ENCODE assay signal across 20 mouse cellular contexts in the genomic region with DNA sequence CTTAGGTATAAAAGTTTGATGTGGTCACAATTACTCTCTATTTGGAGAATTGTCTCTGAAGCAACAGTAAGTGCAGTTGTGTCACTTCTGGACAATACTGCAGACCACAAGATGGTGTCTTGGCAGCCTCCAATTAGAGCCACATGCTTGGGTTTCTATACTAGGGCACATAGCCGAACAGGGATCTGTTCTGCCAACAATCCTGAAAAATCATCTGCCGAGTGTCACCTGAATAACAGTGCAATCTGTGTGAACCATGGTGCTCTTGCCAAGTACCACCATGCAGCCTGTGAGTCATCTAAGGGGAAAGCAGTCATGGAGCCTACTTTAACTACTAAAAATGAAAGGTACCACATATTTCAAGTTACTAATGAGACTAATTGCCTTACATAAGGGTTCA.
DNase-seq lines count a peak whose midpoint lies in the region; ATAC-seq lines count a peak whose summit lies in the region.
"Had no signal": no experiment of that assay in that cellular context is flagged by ENCODE, and none has a peak within 500 bp of the region (broad histone marks: within the 10 kb centered on the region; RNA-seq: fewer than 3 reads in every experiment).

No protein-coding gene starts in this region.

- H3K9ac ChIP-seq in hindbrain, embryonic 16.5 days (ENCODE audit: low read depth, low read length): no peak overlapping the region
- no peak overlapping the region for H3K9ac ChIP-seq in hindbrain, embryonic 14.5 days
- H3K9ac ChIP-seq: embryonic facial prominence, embryonic 13.5 days; heart, embryonic 15.5 days; liver, embryonic 13.5 days; neural tube, embryonic 12.5 days had no signal

- H3K27ac ChIP-seq in hindbrain, embryonic 16.5 days (ENCODE audit: low read depth, low read length): no peak overlapping the region
- no peak overlapping the region for H3K27ac ChIP-seq in hindbrain, embryonic 14.5 days
- H3K27ac ChIP-seq: embryonic facial prominence, embryonic 13.5 days; heart, embryonic 15.5 days; hindbrain, embryonic 10.5 days; limb, embryonic 10.5 days; liver, embryonic 13.5 days; neural tube, embryonic 12.5 days had no signal

- no peaks in the 10 kb centered on the region for H3K36me3 ChIP-seq in hindbrain, embryonic 16.5 days (ENCODE audit: control insufficient read depth, insufficient read depth, low read length)
- H3K36me3 ChIP-seq in hindbrain, embryonic 14.5 days (replicated peaks; ENCODE audit: control insufficient read depth, insufficient read depth): no peaks in the 10 kb centered on the region
- H3K36me3 ChIP-seq: embryonic facial prominence, embryonic 13.5 days; heart, embryonic 15.5 days; hindbrain, embryonic 10.5 days; limb, embryonic 10.5 days; liver, embryonic 13.5 days; neural tube, embryonic 12.5 days had no signal

- no peak overlapping the region for H3K4me2 ChIP-seq in hindbrain, embryonic 16.5 days (ENCODE audit: low read length)
- H3K4me2 ChIP-seq in hindbrain, embryonic 14.5 days (replicated peaks): no peak overlapping the region
- H3K4me2 ChIP-seq: embryonic facial prominence, embryonic 13.5 days; heart, embryonic 15.5 days; liver, embryonic 13.5 days; neural tube, embryonic 12.5 days had no signal

- ATAC-seq in hindbrain, embryonic 16.5 days: peak; percentile 34; the same call in 1 of the 2 replicates
- ATAC-seq in hindbrain, embryonic 14.5 days (ENCODE audit: low FRiP score): no peak
- peak; percentile 100 for ATAC-seq in cerebellum, adult (ENCODE audit: insufficient number of reproducible peaks, low FRiP score, low TSS enrichment)
- ATAC-seq: intestine, embryonic 16.5 days; lung, postnatal 0 days; Patski had no signal

- WGBS in hindbrain, embryonic 16.5 days: 80% methylated on average over 2 of the region's 2 CpGs
- 88% methylated on average over 2 of the region's 2 CpGs for WGBS in hindbrain, embryonic 14.5 days

- DNase-seq in hindbrain, embryonic 14.5 days (ENCODE audit: low spot score): no peak
- peak; percentile 98 for DNase-seq in cerebellum, adult 9-11 months
- peak; percentile 79 for DNase-seq in layer of hippocampus, adult 9-11 months
- no peak for DNase-seq in spleen, adult 18-20 months
- no peak for DNase-seq in urinary bladder, postnatal 14 days (ENCODE audit: low spot score)
- no peak for DNase-seq in lung, postnatal 10 days
- DNase-seq: B cell, adult 2 months; liver, embryonic 13.5 days; thymus, postnatal 36 days had no signal

- H3K4me3 ChIP-seq in hindbrain, embryonic 16.5 days (ENCODE audit: low read length): no peak overlapping the region
- H3K4me3 ChIP-seq in hindbrain, embryonic 14.5 days (replicated peaks; ENCODE audit: low read length): no peak overlapping the region
- H3K4me3 ChIP-seq: embryonic facial prominence, embryonic 13.5 days; heart, embryonic 15.5 days; hindbrain, embryonic 10.5 days; limb, embryonic 10.5 days; liver, embryonic 13.5 days; megakaryocyte, embryonic 14.5 days; neural tube, embryonic 12.5 days had no signal

- H3K27me3 ChIP-seq in hindbrain, embryonic 16.5 days (replicated peaks; ENCODE audit: control insufficient read depth, insufficient read depth, low read length): no peaks in the 10 kb centered on the region
- no peaks in the 10 kb centered on the region for H3K27me3 ChIP-seq in hindbrain, embryonic 14.5 days (ENCODE audit: control insufficient read depth, insufficient read depth, low read length)
- H3K27me3 ChIP-seq: embryonic facial prominence, embryonic 13.5 days; heart, embryonic 15.5 days; liver, embryonic 13.5 days; megakaryocyte, embryonic 14.5 days; neural tube, embryonic 12.5 days; Patski had no signal

- H3K9me3 ChIP-seq in hindbrain, embryonic 16.5 days (ENCODE audit: control insufficient read depth, low read length): no peaks in the 10 kb centered on the region
- H3K9me3 ChIP-seq in hindbrain, embryonic 14.5 days (ENCODE audit: control insufficient read depth, low read length): no peaks in the 10 kb centered on the region
- H3K9me3 ChIP-seq: embryonic facial prominence, embryonic 13.5 days; heart, embryonic 15.5 days; hindbrain, embryonic 10.5 days; limb, embryonic 10.5 days; liver, embryonic 13.5 days; megakaryocyte, embryonic 14.5 days; neural tube, embryonic 12.5 days had no signal

- H3K4me1 ChIP-seq in hindbrain, embryonic 16.5 days (ENCODE audit: control insufficient read depth, insufficient read depth, low read depth, low read length): no peaks in the 10 kb centered on the region
- H3K4me1 ChIP-seq in hindbrain, embryonic 14.5 days (replicated peaks; ENCODE audit: control insufficient read depth, insufficient read depth, low read length): no peaks in the 10 kb centered on the region
- H3K4me1 ChIP-seq: embryonic facial prominence, embryonic 13.5 days; heart, embryonic 15.5 days; hindbrain, embryonic 10.5 days; limb, embryonic 10.5 days; liver, embryonic 13.5 days; megakaryocyte, embryonic 14.5 days; neural tube, embryonic 12.5 days had no signal

Comparison
In these comparisons a context has a peak if more than half of its experiments do, and no peak if none do; other contexts are left out.
1. DNase-seq: peak in cerebellum, adult 9-11 months (single experiment) and layer of hippocampus, adult 9-11 months (single experiment); none in hindbrain, embryonic 14.5 days (single experiment), spleen, adult 18-20 months (0 of 2), urinary bladder, postnatal 14 days (single experiment) and lung, postnatal 10 days (single experiment).